Mouse (Mus musculus) myocyte (in vitro differentiated cells): ENCODE data around the gene Syt6.

Experiments used
- CEBPB ChIP-seq: IDR thresholded peaks from 2 replicates; pipeline ENCODE4 v1.6.1; 2011; ENCODE audit warnings: mild to moderate bottlenecking, moderate library complexity; ENCODE audit not compliant: poor library complexity, insufficient read depth, severe bottlenecking
- MAX ChIP-seq: IDR thresholded peaks from one replicate; pipeline ENCODE4 v1.6.1; 2011; ENCODE audit warnings: low read depth, mild to moderate bottlenecking, control low read depth
- MYOD1 ChIP-seq, 3 experiments: IDR thresholded peaks; one replicate each; pipeline ENCODE4 v1.6.1; 2011; ENCODE audit warnings: control low read depth in 2 of 3, low read depth in 2 of 3, mild to moderate bottlenecking in 2 of 3, moderate library complexity in 1 of 3; ENCODE audit not compliant: insufficient read length in 2 of 3, control insufficient read depth in 1 of 3
- POLR2A ChIP-seq: IDR thresholded peaks from one replicate; pipeline ENCODE4 v1.6.1; 2011; ENCODE audit warnings: low read depth, mild to moderate bottlenecking, control low read depth, moderate library complexity; ENCODE audit not compliant: insufficient read length
- POLR2AphosphoS2 ChIP-seq: IDR thresholded peaks from one replicate; pipeline ENCODE4 v1.6.1; 2011; ENCODE audit warnings: low read depth, control low read depth; ENCODE audit not compliant: insufficient read length
- TCF3 ChIP-seq: IDR thresholded peaks from one replicate; pipeline ENCODE4 v1.6.1; 2011; ENCODE audit warnings: low read depth, control low read depth; ENCODE audit not compliant: insufficient read length
- USF1 ChIP-seq: IDR thresholded peaks from one replicate; pipeline ENCODE4 v1.6.1; 2011; ENCODE audit warnings: low read depth, mild to moderate bottlenecking, control low read depth, moderate library complexity

GRCm38 (mm10) chr3:103575156-103575892 is at the start of gene Syt6:
- no peak for TF ChIP-seq POLR2A
- no peak for TF ChIP-seq CEBPB
- TF ChIP-seq TCF3: no peak
- TF ChIP-seq MAX: no peak
- TF ChIP-seq MYOD1 (IDR thresholded peaks at IDR 0.05; ENCODE audit: control insufficient read depth in 1 of 3, insufficient read length in 2 of 3, low read depth in 2 of 3): no peak
- TF ChIP-seq USF1: no peak
- TF ChIP-seq POLR2AphosphoS2: no peak
